8 mouse cellular contexts compared by ENCODE assay signal in the genomic region with DNA sequence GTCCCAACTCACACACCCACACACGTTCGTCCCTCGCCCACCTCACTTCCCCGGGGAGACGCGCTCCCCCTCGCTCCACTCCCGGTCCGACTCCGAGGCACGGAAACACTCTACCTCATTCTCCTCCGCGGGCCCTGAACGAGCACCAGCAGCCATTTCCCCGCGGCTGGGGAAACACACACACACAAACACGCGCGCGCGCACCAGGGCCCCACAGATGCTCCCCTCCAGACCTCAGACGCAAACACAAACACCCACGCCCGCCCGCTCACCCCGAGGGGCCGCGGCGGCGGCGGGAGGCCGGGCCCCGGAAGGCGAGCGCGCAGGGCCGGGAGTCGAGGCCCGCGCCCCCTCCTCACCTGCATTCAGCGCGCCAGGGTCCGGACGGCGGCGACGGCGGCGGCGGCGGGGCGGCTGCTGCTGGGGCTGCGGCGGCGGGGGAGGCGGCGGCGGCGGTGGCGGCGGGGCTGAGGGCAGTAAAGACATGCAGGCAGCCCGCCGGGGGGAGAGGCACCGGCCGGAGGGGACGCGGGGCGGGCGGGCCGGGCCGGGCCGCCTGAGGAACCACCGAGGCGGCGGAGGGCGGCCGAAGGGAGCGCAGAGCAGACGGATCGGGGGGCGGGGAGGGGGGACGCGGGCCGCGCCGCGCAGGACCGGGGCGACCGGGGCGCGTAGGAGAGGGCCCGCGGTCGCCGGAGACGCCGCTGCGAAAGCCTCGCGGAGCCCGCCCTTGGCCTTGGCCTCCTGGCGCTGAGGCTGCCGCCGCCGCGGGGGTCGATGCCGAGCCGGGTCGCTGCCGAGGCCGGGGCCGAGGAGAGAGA. TPM values are rescaled to one million over a fixed set of nuclear protein-coding genes. Genes with fewer than 3 reads are reported as not detected.
DNase-seq lines count a peak whose midpoint lies in the region; ATAC-seq and TF ChIP-seq lines count a peak whose summit lies in the region.

No protein-coding gene starts in this region.

- TF ChIP-seq POLR2A in limb, embryonic 14.5 days (IDR thresholded peaks at IDR 0.05; ENCODE audit: borderline replicate concordance, extremely low read depth, insufficient read depth, insufficient read length): no peak

- under 1% methylated on average over 74 of the region's 114 CpGs for WGBS in embryonic facial prominence, embryonic 15.5 days
- under 1% methylated on average over 109 of the region's 114 CpGs for WGBS in heart, embryonic 10.5 days
- WGBS in kidney, embryonic 14.5 days: 1% methylated on average over 86 of the region's 114 CpGs
- 0% methylated on average over 64 of the region's 114 CpGs for WGBS in limb, embryonic 14.5 days
- under 1% methylated on average over 97 of the region's 114 CpGs for WGBS in midbrain, embryonic 14.5 days

- no peaks in the 10 kb centered on the region for H3K36me3 ChIP-seq in embryonic facial prominence, embryonic 15.5 days
- no peaks in the 10 kb centered on the region for H3K36me3 ChIP-seq in heart, embryonic 10.5 days
- no peaks in the 10 kb centered on the region for H3K36me3 ChIP-seq in kidney, embryonic 14.5 days (ENCODE audit: control insufficient read depth, insufficient read depth, low read length)
- H3K36me3 ChIP-seq in limb, embryonic 14.5 days (ENCODE audit: control insufficient read depth, insufficient read depth, low read length): no peaks in the 10 kb centered on the region
- H3K36me3 ChIP-seq in midbrain, embryonic 14.5 days (ENCODE audit: control insufficient read depth, insufficient read depth, low read length): no peaks in the 10 kb centered on the region

- DNase-seq in 3134 (ENCODE audit: extremely low read depth, insufficient read length, low spot score): peak; percentile 62
- DNase-seq in adrenal gland, postnatal 14 days: peak; percentile 80
- DNase-seq in heart, embryonic 10.5 days (ENCODE audit: low spot score): peak; percentile 82
- DNase-seq in limb, embryonic 14.5 days (ENCODE audit: low spot score): peak; percentile 28
- DNase-seq in midbrain, embryonic 14.5 days: peak; percentile 74
- peak; percentile 71 to 79 for DNase-seq in spleen, postnatal 10 days (ENCODE audit: low spot score in 2 of 2)

- peak; percentile 59 for ATAC-seq in embryonic facial prominence, embryonic 15.5 days (ENCODE audit: insufficient number of reproducible peaks, low FRiP score, low TSS enrichment, low read depth)
- peak; percentile 47 for ATAC-seq in kidney, embryonic 14.5 days (ENCODE audit: low FRiP score, low TSS enrichment)
- ATAC-seq in limb, embryonic 14.5 days (ENCODE audit: low FRiP score, low read depth): peak; percentile 51
- ATAC-seq in midbrain, embryonic 14.5 days (ENCODE audit: low FRiP score, low TSS enrichment): peak; percentile 65

- peak overlapping the region; percentile 97 for H3K4me3 ChIP-seq in embryonic facial prominence, embryonic 15.5 days (replicated peaks)
- H3K4me3 ChIP-seq in heart, embryonic 10.5 days: peak overlapping the region; percentile 99
- H3K4me3 ChIP-seq in kidney, embryonic 14.5 days (ENCODE audit: low read length): peak overlapping the region; percentile 74
- H3K4me3 ChIP-seq in limb, embryonic 14.5 days (replicated peaks; ENCODE audit: low read length): peak overlapping the region; percentile 89
- H3K4me3 ChIP-seq in midbrain, embryonic 14.5 days (replicated peaks; ENCODE audit: low read depth, low read length): peak overlapping the region; percentile 89

- peak overlapping the region; percentile 99 for H3K27ac ChIP-seq in embryonic facial prominence, embryonic 15.5 days (replicated peaks)
- H3K27ac ChIP-seq in heart, embryonic 10.5 days: peak overlapping the region; percentile 99
- H3K27ac ChIP-seq in kidney, embryonic 14.5 days (ENCODE audit: low read depth, low read length): peak overlapping the region; percentile 99
- H3K27ac ChIP-seq in limb, embryonic 14.5 days (replicated peaks; ENCODE audit: low read depth, low read length): peak overlapping the region; percentile 98
- peak overlapping the region; percentile 99 for H3K27ac ChIP-seq in midbrain, embryonic 14.5 days (replicated peaks; ENCODE audit: low read depth, low read length)

- H3K27me3 ChIP-seq in embryonic facial prominence, embryonic 15.5 days: no peaks in the 10 kb centered on the region
- H3K27me3 ChIP-seq in heart, embryonic 10.5 days (ENCODE audit: insufficient read depth, poor library complexity, severe bottlenecking): no peaks in the 10 kb centered on the region
- H3K27me3 ChIP-seq in kidney, embryonic 14.5 days (ENCODE audit: control insufficient read depth, insufficient read depth, low read length): no peaks in the 10 kb centered on the region
- no peaks in the 10 kb centered on the region for H3K27me3 ChIP-seq in limb, embryonic 14.5 days (ENCODE audit: control insufficient read depth, insufficient read depth, low read length)
- H3K27me3 ChIP-seq in midbrain, embryonic 14.5 days (ENCODE audit: control insufficient read depth, insufficient read depth, low read length): no peaks in the 10 kb centered on the region

- peak overlapping the region; percentile 60 for H3K4me2 ChIP-seq in embryonic facial prominence, embryonic 15.5 days (replicated peaks)
- H3K4me2 ChIP-seq in kidney, embryonic 14.5 days (replicated peaks; ENCODE audit: low read depth, low read length): peak overlapping the region; percentile 76
- H3K4me2 ChIP-seq in limb, embryonic 14.5 days (replicated peaks; ENCODE audit: low read depth, low read length, severe bottlenecking): peak overlapping the region; percentile 75
- H3K4me2 ChIP-seq in midbrain, embryonic 14.5 days (ENCODE audit: low read length): peak overlapping the region; percentile 82

- peaks cover 6% of the 10 kb centered on the region; the same call in 1 of the 2 replicates for H3K4me1 ChIP-seq in embryonic facial prominence, embryonic 15.5 days
- peaks cover 9% of the 10 kb centered on the region; the same call in 1 of the 2 replicates for H3K4me1 ChIP-seq in heart, embryonic 10.5 days
- H3K4me1 ChIP-seq in kidney, embryonic 14.5 days (ENCODE audit: control insufficient read depth, insufficient read depth, low read length): peaks cover 16% of the 10 kb centered on the region
- H3K4me1 ChIP-seq in limb, embryonic 14.5 days (ENCODE audit: control insufficient read depth, insufficient read depth, low read length): peaks cover 7% of the 10 kb centered on the region
- peaks cover 14% of the 10 kb centered on the region for H3K4me1 ChIP-seq in midbrain, embryonic 14.5 days (ENCODE audit: control insufficient read depth, insufficient read depth, low read length)

- no peaks in the 10 kb centered on the region for H3K9me3 ChIP-seq in embryonic facial prominence, embryonic 15.5 days (replicated peaks)
- H3K9me3 ChIP-seq in heart, embryonic 10.5 days: no peaks in the 10 kb centered on the region
- H3K9me3 ChIP-seq in kidney, embryonic 14.5 days (ENCODE audit: control insufficient read depth, low read length): peaks cover 2% of the 10 kb centered on the region; the same call in 1 of the 2 replicates
- H3K9me3 ChIP-seq in limb, embryonic 14.5 days (ENCODE audit: control insufficient read depth, low read length): no peaks in the 10 kb centered on the region
- H3K9me3 ChIP-seq in midbrain, embryonic 14.5 days (ENCODE audit: control insufficient read depth, low read length): no peaks in the 10 kb centered on the region

- peak overlapping the region; percentile 98 for H3K9ac ChIP-seq in embryonic facial prominence, embryonic 15.5 days
- H3K9ac ChIP-seq in kidney, embryonic 14.5 days (ENCODE audit: low read depth, low read length): peak overlapping the region; percentile 99
- H3K9ac ChIP-seq in limb, embryonic 14.5 days (ENCODE audit: low read depth, low read length, severe bottlenecking): peak overlapping the region; percentile 97
- H3K9ac ChIP-seq in midbrain, embryonic 14.5 days (replicated peaks; ENCODE audit: low read length): peak overlapping the region; percentile 96

RNA-seq across cellular contexts. Expression of a gene that starts 2.2 kb away (rescaled TPM):
- 86.3 and 94.8 TPM in 2 replicates for total RNA-seq in adrenal gland, postnatal 14 days (2021)
- polyA plus RNA-seq in embryonic facial prominence, embryonic 15.5 days (2015; fragmentation: Nextera tagmentation; extraction: Ambion mirVana): 21.3 and 27.4 TPM in 2 replicates
- polyA plus RNA-seq in heart, embryonic 10.5 days (2016; fragmentation: Nextera tagmentation; extraction: Ambion mirVana): 11.1 and 12.4 TPM in 2 replicates
- 27.7 and 33.8 TPM in 2 replicates for polyA plus RNA-seq in kidney, embryonic 14.5 days (2014; fragmentation: Nextera tagmentation; extraction: Ambion mirVana)
- 16.5 and 18.0 TPM in 2 replicates for polyA plus RNA-seq in limb, embryonic 14.5 days (2012; rRNA removed)
- polyA plus RNA-seq in limb, embryonic 14.5 days (2014; fragmentation: Nextera tagmentation; extraction: Ambion mirVana): 25.8 and 26.8 TPM in 2 replicates
- 17.7 and 19.2 TPM in 2 replicates for polyA plus RNA-seq in midbrain, embryonic 14.5 days (2014; fragmentation: Nextera tagmentation; extraction: Ambion mirVana)

RNA-seq across cellular contexts. Expression of a gene that starts 47.5 kb away (rescaled TPM):
- 22.2 and 23.2 TPM in 2 replicates for total RNA-seq in adrenal gland, postnatal 14 days (2021)
- polyA plus RNA-seq in embryonic facial prominence, embryonic 15.5 days (2015; fragmentation: Nextera tagmentation; extraction: Ambion mirVana): 17.6 TPM in 2 replicates
- 23.2 and 23.9 TPM in 2 replicates for polyA plus RNA-seq in heart, embryonic 10.5 days (2016; fragmentation: Nextera tagmentation; extraction: Ambion mirVana)
- polyA plus RNA-seq in kidney, embryonic 14.5 days (2014; fragmentation: Nextera tagmentation; extraction: Ambion mirVana): 29.7 and 32.6 TPM in 2 replicates
- polyA plus RNA-seq in limb, embryonic 14.5 days (2012; rRNA removed): 8.2 and 11.4 TPM in 2 replicates
- polyA plus RNA-seq in limb, embryonic 14.5 days (2014; fragmentation: Nextera tagmentation; extraction: Ambion mirVana): 17.5 and 19.3 TPM in 2 replicates
- polyA plus RNA-seq in midbrain, embryonic 14.5 days (2014; fragmentation: Nextera tagmentation; extraction: Ambion mirVana): 16.3 and 17.5 TPM in 2 replicates

Comparison
In these comparisons a context has a peak if more than half of its experiments do, and no peak if none do; other contexts are left out.
1. Peak in every context shown above with its lines: DNase-seq, ATAC-seq, H3K4me3 ChIP-seq and H3K27ac ChIP-seq.
2. DNase-seq: peak in every context shown above with its lines; median percentile 82 in heart, embryonic 10.5 days; 80 in adrenal gland, postnatal 14 days; 75 in spleen, postnatal 10 days; 74 in midbrain, embryonic 14.5 days; 62 in 3134; 28 in limb, embryonic 14.5 days.